Mouse (Mus musculus) kidney, postnatal 4 days (tissue): ENCODE results near the gene Smc1b.
"Not testable (repeated sequence)": the region's sequence is repeated elsewhere in the genome, so short reads cannot be mapped to it uniquely, and the experiment has no call there.

Experiments
- DNase-seq, 2 experiments: peaks; one replicate each; pipeline ENCODE4 v3.0.0; 2021; ENCODE audit warnings: mixed read lengths in 2 of 2

Gene Smc1b

DNA sequence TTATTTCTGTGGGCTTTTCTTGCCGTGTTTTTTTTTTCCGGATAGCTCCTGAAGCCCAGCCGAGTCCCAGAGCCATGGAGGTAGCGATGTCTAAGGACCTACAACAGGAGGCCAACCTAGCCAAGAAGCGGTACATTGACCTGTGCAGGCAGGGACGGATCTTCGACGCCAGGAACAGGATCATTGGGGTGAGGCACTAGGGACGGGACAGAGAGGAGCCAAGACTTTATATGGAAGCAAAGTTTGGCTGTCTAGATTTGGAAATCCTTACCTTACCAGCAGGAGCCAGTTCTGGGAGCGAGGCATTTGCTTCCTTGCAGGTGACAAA lies 393 bp upstream of the Smc1b start:
- no peak for DNase-seq

DNA sequence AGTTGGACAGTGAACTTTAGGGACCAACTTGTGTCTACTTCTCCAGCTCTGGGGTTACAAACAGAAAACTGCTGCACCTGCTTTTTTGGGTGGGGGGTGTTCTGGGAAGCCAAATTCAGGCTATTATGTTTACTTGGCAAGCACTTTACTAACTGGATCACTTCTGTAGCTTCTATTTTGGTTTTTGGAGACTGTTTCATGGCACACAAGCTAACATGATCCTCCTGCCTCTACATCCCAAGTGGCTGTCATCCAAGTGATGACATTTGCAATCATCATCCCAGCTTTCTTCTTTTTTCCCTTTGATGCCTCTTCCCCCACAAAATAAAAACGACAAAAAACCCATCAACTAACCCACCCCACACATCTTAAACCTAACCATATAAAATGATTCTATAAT lies 46.1 kb downstream of the Smc1b start:
- no peak for DNase-seq

DNA sequence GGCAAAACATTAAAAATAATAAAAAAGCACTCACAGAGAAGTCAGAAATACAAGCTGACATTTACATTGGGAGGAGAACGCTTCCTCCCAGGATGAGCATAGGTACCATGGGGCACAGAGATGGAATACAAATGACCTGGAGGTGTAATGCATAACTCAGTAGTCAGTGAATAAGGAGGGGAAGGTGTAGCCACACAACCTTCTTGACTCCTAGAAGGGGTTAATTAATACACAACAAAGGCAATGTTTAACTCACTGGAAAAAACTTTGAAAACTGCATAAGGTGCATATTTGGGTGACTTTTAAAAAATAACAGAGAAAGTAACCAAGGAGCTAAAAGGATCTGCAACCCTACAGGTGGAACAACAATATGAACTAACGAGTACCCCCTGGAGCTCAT lies 59.1 kb downstream of the Smc1b start:
- no peak for DNase-seq

DNA sequence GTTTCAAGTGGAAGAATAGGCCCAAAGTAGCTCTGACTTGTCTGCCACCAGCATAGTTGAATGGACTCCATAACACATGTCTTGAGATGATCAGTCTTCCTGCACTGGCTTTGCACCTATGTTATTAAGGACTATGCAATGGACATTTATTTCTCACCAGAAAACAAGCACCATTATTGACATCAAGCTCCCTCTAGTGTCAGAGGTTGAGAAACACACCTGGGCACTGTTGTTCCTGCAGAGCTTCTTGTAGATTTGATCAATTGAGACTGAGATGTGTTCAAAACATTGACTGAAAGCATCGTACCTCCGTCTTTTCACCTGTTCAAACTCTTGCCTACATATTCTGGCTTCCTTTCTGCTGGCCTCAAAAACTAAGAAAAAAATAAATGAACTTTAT lies 61.2 kb downstream of the Smc1b start:
- DNase-seq, result peak; percentile 28 to 46

DNA sequence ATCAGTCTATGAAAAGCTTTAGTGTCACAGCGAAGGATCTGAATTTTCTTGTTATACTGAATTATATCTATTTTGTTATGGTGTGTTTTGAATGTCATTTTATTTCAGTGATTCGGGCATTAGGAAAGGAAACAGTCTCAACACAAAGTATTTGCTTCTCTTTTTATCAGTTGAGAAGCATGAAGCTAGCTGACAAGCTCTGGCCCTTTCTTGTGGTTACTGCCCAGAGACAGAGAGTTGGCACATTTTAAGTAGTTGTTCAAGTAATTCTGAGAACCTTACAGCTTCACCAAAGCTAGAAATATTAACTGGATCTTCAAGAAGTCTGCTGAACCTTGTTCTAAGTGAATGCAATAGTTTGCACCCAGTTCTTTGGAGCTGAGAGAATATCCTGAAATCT lies 68.3 kb downstream of the Smc1b start:
- no peak for DNase-seq

DNA sequence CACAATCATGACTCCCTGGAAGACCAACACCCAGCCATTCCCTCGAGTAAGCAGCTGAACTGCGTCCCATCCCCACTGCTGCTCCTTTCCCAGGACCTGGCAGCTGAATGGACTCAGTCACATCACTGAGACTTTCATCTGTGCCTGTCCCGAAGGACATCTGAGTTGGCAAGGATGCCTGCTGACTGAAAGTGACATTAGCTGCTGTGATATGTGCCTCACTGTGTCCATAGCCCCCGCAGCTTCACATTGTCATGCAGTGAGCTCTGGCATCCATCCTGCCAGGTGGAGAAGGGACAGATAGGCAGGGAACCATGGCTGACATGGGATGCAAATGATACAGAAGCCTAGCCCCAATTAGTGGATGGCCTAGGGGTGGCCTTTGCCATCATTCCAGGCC lies 76.6 kb downstream of the Smc1b start:
- DNase-seq, result no peak

DNA sequence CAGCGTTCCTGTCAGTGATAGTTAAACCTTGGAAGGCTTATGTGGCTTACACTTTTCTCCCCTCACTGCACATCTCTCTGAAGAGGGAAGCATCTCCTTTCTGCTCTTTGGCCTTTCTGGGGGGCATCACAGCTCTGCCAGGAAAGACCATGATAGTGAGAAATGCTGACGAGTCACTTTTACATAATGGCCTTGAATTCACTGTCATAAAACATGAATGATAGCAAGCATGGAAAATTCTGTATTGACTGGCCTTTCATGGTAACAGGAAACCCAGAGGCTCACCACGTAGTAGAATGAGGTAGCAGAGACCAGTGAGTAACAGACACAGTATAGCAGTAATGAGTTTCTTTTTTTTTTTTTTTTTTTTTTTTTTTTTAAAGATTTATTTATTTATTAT lies 77.7 kb downstream of the Smc1b start:
- DNase-seq, result no peak

DNA sequence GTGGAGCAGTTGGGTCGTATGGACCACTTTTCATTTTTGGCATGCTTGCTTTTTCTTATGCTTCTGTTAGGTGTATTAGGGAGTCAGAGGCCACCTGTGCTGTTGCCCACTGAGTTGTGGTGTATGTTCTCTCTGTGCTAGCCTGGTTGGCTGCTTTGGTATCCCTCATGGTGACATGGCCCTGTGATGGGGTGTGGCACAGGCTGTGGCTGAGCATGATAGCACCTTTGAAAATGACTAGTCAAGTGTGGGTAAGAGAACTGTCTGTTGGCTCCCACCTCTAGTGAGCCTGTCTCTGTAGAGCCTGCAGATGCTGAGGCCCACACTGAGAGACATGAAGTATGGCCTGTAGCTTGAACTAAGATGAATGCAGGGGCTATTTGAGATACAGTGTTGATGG lies 82.0 kb downstream of the Smc1b start:
- no peak for DNase-seq

- no peak for DNase-seq
Measured at GRCm38 (mm10) chr15:85047865-85048264, 83.9 kb downstream of the Smc1b start.

GRCm38 (mm10) chr15:85046230-85046950 lies 85.4 kb downstream of the Smc1b start:
- no peak for DNase-seq

DNA sequence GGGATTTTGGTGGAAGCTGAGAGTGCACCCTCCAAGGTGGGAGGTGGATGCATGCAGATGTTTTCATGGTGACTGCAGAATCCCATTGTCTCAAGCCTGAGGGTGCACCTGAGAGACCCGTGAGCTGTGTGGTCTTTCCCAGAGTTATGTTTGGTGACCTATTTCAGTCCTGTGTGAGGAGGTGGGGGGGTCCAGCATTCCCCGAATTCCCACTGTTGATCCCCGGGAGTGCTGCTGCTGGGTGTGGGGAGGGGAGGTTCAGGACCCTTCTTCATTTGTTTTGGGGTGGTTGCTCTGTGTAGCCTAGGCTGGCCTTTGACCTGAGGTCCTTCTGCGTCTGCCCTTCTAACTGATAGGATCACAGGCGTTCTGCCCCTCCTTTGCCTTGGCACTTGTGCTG lies 88.0 kb downstream of the Smc1b start:
- DNase-seq, result no peak

GRCm38 (mm10) chr15:85043116-85043515 lies 88.6 kb downstream of the Smc1b start:
- peak in 1 of 2 experiments; percentile 20 for DNase-seq

DNA sequence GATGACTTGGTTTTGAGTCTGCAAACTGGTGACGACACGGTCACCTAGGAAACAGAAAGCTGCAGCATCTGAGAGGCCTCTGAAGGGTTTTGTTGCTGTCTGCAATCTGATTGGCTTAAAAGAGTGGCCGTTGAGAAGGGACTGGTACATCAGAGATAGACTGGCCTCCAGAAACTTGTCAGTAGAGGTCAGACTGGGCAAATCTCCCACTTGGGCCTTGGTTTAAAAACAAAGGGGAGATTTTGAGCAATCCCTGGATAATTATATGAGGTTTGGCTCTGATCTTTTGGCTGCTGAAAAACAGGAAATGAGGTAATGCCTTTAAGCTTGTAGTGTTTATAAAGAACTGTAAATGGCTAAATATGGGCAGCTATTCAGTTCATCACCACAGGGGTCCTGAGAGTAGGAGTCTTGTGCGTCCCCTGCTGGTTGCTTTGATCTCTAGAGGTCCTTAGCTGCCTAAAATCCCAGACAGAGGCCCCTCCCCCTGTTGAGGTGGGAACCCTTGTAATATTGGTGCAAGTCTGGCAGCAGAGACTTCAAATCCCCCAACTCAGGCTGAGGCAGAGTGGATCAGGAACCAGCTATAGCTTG lies 89.3 kb downstream of the Smc1b start:
- DNase-seq, result peak; percentile 82 to 90

DNA sequence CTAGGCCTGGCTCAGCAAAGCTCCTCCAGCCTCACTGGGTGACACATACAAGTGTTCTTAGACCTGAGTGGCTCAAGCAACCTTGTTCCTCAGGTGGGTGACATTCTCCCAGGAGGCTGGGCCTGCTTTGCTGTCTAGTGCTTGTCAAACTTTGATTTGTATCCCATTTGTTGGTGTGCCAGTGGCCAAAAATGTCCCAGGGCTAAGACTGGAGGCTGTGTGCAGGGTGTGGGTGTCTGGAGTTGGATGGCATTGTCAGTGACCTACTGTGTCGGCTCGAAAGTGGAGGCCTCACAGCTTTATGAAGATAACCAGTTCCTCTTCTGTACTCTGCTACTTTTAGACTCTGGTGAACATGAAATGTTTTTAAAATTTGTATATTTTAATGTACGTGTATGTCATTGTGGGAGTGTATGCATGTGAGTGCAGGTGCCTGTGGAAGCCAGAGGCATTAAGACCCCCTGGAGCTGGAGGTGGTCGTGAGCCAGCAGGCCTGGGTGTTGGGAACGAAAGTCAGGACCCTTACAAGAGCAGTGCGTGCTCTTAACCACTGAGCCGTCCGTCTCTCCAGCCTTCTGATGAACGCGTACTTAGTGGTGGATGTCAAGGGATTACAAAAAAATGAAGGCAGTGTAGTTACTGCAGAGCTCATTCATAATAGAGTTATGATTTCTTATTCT lies 90.1 kb downstream of the Smc1b start:
- DNase-seq, result no peak

GRCm38 (mm10) chr15:85037343-85037690 lies 94.4 kb downstream of the Smc1b start:
- no peak for DNase-seq

DNA sequence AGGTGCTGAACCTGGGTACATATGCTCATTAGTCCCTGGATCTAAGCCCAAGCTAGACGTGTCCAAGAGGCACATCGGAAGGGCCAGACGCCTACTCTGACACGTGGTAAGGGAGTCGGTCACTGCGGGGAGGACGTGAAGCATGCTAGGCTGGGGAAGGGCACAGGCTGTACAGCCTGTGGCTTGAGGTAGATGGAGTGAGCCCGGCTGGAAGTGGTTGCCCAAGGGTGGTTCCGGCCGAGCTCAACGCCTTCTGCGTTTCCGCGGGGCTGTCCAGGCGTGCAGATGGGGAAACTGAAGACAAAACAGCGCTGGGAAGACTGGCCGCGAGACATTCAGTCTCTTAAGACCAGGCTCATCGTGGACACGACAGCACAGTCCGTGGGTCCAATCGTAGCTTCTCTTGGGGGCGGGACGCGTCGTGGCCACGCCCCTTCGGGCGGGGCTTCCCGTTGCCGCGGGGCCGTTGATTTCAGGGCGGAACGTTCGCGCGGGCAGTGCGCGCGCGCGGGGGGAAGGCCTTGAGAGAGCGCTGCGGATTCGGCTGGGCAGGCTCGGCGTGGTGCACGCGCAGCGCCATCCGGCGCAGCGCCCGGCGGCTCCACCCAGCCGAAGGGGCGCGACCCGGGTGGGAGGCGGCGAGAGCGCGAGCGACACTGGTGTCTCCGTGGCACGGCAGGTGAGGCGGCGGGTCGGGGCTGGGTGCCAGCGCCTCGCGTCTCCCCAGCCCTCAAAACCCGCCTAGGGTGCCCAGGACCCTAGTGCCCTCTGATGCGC lies 95.0 kb downstream of the Smc1b start:
- DNase-seq, result peak; percentile 98 to 99

DNA sequence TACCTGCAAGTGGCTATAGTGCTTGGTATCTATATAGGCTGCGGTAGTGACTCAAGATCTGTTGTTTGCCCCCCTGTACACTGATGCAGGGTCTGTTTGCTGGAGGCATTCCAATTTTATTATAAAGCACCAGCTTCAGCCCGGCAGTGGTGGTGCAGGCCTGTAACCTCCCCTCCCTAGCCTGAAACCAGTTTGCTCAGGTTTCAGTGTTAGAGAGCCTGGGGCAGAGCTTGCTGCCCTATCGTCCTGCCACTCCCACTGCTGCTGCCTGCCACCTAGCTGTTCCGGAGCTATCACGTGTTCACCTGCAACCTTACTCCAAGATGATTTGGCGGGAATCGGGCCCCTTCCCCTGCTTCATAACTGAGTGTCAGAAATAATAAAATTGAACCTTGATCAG lies 97.8 kb downstream of the Smc1b start:
- DNase-seq, result peak; percentile 41 to 62

DNA sequence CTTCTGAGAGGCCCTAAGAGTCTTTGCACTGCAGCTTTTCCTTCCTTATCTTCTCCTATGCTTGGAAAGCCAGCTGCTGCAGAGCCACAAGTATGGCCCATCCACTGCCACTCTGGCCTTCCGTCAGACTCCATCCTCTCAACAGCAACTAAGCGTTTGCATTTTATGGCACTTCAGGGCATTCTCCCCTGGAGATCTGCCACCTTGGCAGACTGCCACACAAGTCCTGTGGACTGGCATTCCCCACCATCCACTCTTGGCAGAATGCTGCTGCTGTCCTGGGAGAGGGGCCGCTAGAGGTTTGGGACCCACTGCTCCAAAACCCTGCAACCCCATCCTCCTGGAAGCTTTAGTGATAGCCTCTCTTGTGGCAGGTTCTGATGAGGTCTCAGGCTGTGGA lies 99.9 kb downstream of the Smc1b start:
- peak; percentile 22 to 46 for DNase-seq

GRCm38 (mm10) chr15:85030643-85031042 lies 101.1 kb downstream of the Smc1b start:
- not testable (repeated sequence) for DNase-seq

- not testable (repeated sequence) for DNase-seq
Measured at GRCm38 (mm10) chr15:85028648-85029047, 103.1 kb downstream of the Smc1b start, which contains the start of gene Fam118a. Gene Fam118a (plus strand): TSS chr15:85028948.

GRCm38 (mm10) chr15:85027740-85028139 lies 104.0 kb downstream of the Smc1b start:
- DNase-seq, result no peak

DNA sequence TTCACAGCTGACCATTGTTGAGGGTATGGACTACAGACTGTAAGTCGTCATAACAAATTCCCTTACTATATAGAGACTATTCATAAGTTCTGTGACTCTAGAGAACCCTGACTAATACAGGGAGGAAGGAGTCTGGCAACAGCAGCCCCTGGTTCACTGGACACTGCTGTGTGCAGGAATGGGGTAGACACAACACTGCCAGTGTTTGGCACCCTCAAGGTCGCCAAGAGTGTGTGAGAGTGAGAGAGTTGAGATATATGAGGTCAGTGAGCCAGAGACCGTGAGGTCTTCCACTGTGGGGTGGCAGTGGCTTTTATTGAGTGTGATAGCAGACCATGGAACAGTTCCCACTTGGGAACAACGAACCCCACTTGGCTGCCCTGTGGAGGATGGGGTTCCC lies 105.6 kb downstream of the Smc1b start:
- no peak for DNase-seq

- DNase-seq, result no peak
Measured at GRCm38 (mm10) chr15:85022211-85022610, 109.6 kb downstream of the Smc1b start.
